Mouse (Mus musculus) heart, embryonic 15.5 days (tissue): ENCODE results near the gene Rnf121. TPM values are rescaled to one million over a fixed set of nuclear protein-coding genes. Genes with fewer than 3 reads are reported as not detected.

Experiments used
- ATAC-seq: fragments of 200-750 bp; cut with Nextera tagmentation; replicated peaks from 2 replicates; pipeline ENCODE4 v1.8.0; 2017; ENCODE audit warnings: low read depth, moderate TSS enrichment; ENCODE audit not compliant: insufficient number of reproducible peaks, insufficient read depth, low FRiP score
- H3K27ac ChIP-seq: fragments of 300-500 bp; sonication (generic); 2 replicates; pipeline ENCODE4 v1.5.1; 2015; ENCODE audit warnings: mild to moderate bottlenecking, inconsistent platforms
- H3K27me3 ChIP-seq: fragments of 300-500 bp; sonication (generic); 2 replicates; pipeline ENCODE4 v1.6.1; 2015; ENCODE audit warnings: inconsistent platforms
- H3K36me3 ChIP-seq: fragments of 300-500 bp; sonication (generic); 2 replicates; pipeline ENCODE4 v1.6.1; 2015; ENCODE audit warnings: mild to moderate bottlenecking, inconsistent platforms
- H3K4me1 ChIP-seq: fragments of 300-500 bp; sonication (generic); replicated peaks from 2 replicates; pipeline ENCODE4 v1.6.1; 2015; ENCODE audit warnings: inconsistent platforms
- H3K4me2 ChIP-seq: fragments of 300-500 bp; sonication (generic); 2 replicates; pipeline ENCODE4 v1.6.1; 2015; ENCODE audit warnings: inconsistent platforms, mild to moderate bottlenecking, moderate library complexity
- H3K4me3 ChIP-seq: fragments of 300-500 bp; sonication (generic); 2 replicates; pipeline ENCODE4 v1.5.1; 2015; ENCODE audit warnings: mild to moderate bottlenecking, inconsistent platforms
- H3K9ac ChIP-seq: fragments of 300-500 bp; sonication (generic); 2 replicates; pipeline ENCODE4 v1.6.1; 2015; ENCODE audit warnings: mild to moderate bottlenecking, inconsistent platforms
- H3K9me3 ChIP-seq: fragments of 300-500 bp; sonication (generic); replicated peaks from 2 replicates; pipeline ENCODE4 v1.6.1; 2016; ENCODE audit warnings: inconsistent platforms
- WGBS: fragments of 180-500 bp; shearing (Covaris S2); methylation state at CpG from one replicate; pipeline ENCODE4 v1.1.7; 2015; ENCODE audit warnings: mixed read lengths; 5-methylcytosine and 5-hydroxymethylcytosine counted together
- polyA plus RNA-seq: library from polyadenylated mRNA; unstranded; fragments of >200 nt; fragmentation: Nextera tagmentation; extraction: Ambion mirVana; gene quantifications from 2 replicates; pipeline ENCODE4 v1.2.1, GENCODE M21; 2015

Rnf121 gene
- polyA plus RNA-seq, 1 experiment from 2014 or later: 15.0 TPM

DNA sequence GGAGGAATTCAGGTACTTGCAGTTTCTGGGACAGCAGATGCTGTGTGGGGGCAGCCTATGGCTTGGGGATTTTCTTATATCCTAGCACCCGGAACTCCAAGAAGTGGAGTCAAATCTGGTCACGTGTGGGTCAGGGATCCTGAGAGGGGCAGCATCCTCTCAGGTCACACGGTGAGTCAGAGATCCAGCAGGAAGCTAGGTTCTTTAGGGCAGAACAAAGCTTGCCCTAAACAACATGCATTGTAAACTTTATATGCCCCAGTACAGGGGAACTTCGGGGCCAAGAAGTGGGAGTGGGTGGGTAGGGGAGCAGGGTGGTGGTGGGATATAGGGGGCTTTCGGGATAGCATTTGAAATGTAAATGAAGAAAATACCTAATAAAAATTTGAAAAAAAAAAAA is 35.6 kb upstream of the Rnf121 start:
- ATAC-seq: no peak
- H3K4me1 ChIP-seq: peaks cover 29% of the 10 kb centered on the region
- H3K4me2 ChIP-seq: no peak overlapping the region
- no peak overlapping the region for H3K4me3 ChIP-seq
- no peaks in the 10 kb centered on the region for H3K9me3 ChIP-seq
- H3K27me3 ChIP-seq: no peaks in the 10 kb centered on the region
- no peaks in the 10 kb centered on the region for H3K36me3 ChIP-seq
- no peak overlapping the region for H3K9ac ChIP-seq
- 63% methylated on average over 5 of the region's 5 CpGs for WGBS
- peak overlapping the region; percentile 0; the same call in 1 of the 2 replicates for H3K27ac ChIP-seq

DNA sequence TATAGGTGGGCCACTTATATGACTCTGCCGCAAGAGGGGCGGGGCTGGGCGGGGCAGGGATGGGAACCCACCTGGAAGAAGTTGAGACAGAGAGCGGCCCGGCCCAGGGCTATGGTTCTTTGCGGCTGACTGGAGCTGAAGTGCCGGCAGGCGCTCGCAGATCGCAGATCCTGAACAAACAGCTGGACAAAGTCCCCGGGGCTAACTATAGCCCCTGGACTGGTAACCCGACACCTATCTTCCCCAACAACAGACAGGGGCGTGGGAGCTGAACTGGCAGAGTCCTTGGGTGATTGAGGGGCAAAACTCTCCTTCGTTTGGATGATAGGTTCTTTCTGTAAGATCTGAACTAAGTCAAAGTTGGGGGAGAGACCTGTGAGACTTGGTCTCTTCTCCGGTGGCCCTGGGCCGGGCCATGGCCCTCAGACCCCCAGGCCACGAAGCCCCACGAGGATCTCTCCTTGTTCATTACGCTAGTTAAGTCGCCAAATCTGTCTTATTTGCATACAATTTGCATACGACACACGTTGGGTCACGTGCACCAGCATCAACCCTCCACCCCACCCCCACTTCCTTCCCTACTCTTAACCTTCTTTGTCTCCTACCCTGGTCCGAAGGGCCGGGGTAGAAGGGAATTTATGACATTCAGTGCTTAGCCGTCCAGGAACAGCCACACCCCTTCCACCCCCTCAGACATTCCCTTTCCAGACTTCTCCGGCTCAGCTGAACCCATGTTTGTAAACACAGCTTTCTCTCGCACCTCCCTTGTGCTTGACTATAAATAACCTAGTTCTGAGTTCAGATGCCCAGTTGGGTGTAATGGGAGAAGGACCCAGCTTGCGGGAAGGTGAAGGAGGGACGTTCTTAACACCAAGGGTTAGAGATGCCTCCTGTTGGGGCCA is 34.7 kb upstream of the Rnf121 start:
- H3K36me3 ChIP-seq: no peaks in the 10 kb centered on the region
- H3K27ac ChIP-seq: peak overlapping the region; percentile 0; the same call in 1 of the 2 replicates
- ATAC-seq: peak; percentile 61; the same call in 1 of the 2 replicates
- peak overlapping the region; percentile 37 for H3K4me3 ChIP-seq
- H3K4me1 ChIP-seq: peaks cover 29% of the 10 kb centered on the region
- H3K27me3 ChIP-seq: no peaks in the 10 kb centered on the region
- peak overlapping the region; percentile 69 for H3K4me2 ChIP-seq
- no peaks in the 10 kb centered on the region for H3K9me3 ChIP-seq
- peak overlapping the region; percentile 19; the same call in 1 of the 2 replicates for H3K9ac ChIP-seq
- WGBS: 6% methylated on average over 30 of the region's 30 CpGs

DNA sequence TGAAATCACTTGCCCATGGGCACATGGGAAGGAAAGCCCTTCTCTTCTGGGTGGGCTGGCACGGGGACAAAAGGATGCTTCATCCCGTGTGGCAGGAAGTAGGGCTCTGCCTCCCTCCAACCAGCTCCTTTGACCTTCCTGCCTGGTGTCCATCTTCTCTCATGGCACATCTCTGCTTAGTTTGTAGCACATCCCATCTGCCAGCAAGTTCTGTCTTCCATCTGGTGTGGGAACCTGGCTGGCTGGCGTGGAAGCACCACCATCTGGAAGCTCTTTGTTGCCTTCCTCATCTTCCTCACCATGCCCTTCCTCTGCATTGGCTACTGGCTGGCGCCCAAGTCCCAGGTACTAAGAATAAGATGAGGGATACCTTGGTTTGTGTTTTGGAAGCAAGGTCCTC is 22.1 kb upstream of the Rnf121 start:
- Histone ChIP-seq H3K36me3 (peaks cover 16% of the 10 kb centered on the region), H3K4me2 (no peak overlapping the region), H3K9ac (no peak overlapping the region), H3K4me1 (no peaks in the 10 kb centered on the region), H3K4me3 (no peak overlapping the region), H3K9me3 (no peaks in the 10 kb centered on the region), H3K27ac (no peak overlapping the region), H3K27me3 (no peaks in the 10 kb centered on the region)
- 85% methylated on average over 4 of the region's 4 CpGs for WGBS
- ATAC-seq: no peak

GRCm38 (mm10) chr7:102084041-102084696 is 18.9 kb upstream of the Rnf121 start:
- Histone ChIP-seq H3K9me3 (no peaks in the 10 kb centered on the region), H3K36me3 (peaks cover 41% of the 10 kb centered on the region), H3K4me3 (no peak overlapping the region), H3K9ac (no peak overlapping the region), H3K4me1 (no peaks in the 10 kb centered on the region), H3K4me2 (no peak overlapping the region), H3K27me3 (no peaks in the 10 kb centered on the region), H3K27ac (no peak overlapping the region)
- WGBS: 76% methylated on average over 26 of the region's 26 CpGs
- no peak for ATAC-seq

DNA sequence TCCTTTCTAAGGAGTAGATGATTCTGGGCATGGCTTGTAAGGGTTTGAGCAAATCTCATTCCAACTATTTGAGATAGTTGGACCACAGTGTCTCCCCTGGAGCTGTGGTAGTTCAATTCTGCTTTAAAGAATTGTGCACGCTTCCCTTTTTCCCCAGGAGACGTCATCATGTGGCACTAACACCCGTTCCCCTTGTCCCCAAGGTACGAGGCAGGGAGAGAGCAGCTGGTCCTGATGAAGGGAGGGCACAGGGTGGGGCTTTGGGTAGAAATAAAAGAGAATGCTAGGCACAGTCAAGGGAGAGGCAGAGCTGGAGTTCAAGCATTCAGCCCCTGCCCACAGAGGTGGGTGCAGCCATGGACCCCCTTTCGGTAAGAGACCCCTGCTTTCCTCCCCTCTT is 17.5 kb upstream of the Rnf121 start, which contains the start of gene Trpc2:
Gene Trpc2, plus strand, starts transcription at position 301 of the 400 bp plus-strand sequence.
- WGBS: 83% methylated on average over 5 of the region's 5 CpGs
- no peak within 1 kb of the TSS for H3K4me2 ChIP-seq
- peaks cover 50% of the 10 kb centered on the region for H3K36me3 ChIP-seq
- no peak within 1 kb of the TSS for H3K9ac ChIP-seq
- H3K9me3 ChIP-seq: no peaks in the 10 kb centered on the region
- no peaks in the 10 kb centered on the region for H3K27me3 ChIP-seq
- H3K4me1 ChIP-seq: no peaks in the 10 kb centered on the region
- no peak for ATAC-seq
- no peak within 1 kb of the TSS for H3K27ac ChIP-seq
- no peak within 1 kb of the TSS for H3K4me3 ChIP-seq

DNA sequence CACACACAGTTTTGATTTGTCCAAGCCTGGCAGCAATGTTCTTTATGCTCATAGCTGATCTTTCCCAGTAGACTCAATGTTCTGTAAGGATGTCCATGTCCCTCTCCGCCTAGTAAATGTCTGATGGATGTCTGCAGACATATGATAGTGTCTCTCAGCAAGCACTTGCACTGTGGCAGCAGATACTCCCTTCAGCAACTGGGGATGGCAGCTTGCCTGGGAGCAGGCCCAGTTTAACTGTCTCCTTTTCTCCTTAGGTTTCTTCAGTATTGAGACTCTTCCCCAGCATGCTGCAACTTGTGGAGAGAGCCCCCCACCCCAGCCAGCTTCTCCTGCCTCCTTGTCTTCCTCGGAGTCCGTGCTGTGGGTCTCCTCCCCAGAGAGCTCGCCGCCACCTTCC is 16.5 kb upstream of the Rnf121 start:
- Histone ChIP-seq H3K4me2 (no peak overlapping the region), H3K4me1 (no peaks in the 10 kb centered on the region), H3K4me3 (no peak overlapping the region), H3K27ac (no peak overlapping the region), H3K36me3 (peaks cover 60% of the 10 kb centered on the region), H3K9me3 (no peaks in the 10 kb centered on the region), H3K9ac (no peak overlapping the region), H3K27me3 (no peaks in the 10 kb centered on the region)
- no peak for ATAC-seq
- 93% methylated on average over 5 of the region's 5 CpGs for WGBS

GRCm38 (mm10) chr7:102080311-102080710 is 15.0 kb upstream of the Rnf121 start:
- Histone ChIP-seq H3K27me3 (no peaks in the 10 kb centered on the region), H3K4me1 (no peaks in the 10 kb centered on the region), H3K27ac (no peak overlapping the region), H3K4me2 (no peak overlapping the region), H3K36me3 (peaks cover 69% of the 10 kb centered on the region), H3K4me3 (no peak overlapping the region), H3K9me3 (no peaks in the 10 kb centered on the region), H3K9ac (no peak overlapping the region)
- WGBS: 84% methylated on average over 8 of the region's 8 CpGs
- no peak for ATAC-seq

DNA sequence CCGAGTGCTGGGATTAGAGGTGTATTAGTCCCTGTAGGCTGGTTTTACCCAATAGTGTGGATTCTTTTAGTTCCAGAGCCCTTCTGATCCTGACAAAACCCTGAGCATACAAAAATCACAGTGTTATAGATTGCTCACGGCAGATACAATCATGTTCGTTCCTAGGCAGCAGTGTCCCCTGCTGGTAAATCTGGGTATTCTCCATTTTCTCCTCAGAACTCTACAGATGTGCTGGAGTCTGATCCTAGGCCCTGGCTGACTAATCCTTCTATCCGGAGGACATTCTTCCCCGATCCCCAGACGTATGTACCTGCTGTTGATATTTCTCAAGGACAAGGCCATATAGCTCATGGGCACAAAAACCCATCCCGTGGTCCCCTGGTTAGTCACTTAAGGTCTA is 13.2 kb upstream of the Rnf121 start:
- no peak overlapping the region for H3K9ac ChIP-seq
- H3K4me2 ChIP-seq: no peak overlapping the region
- H3K4me1 ChIP-seq: no peaks in the 10 kb centered on the region
- 78% methylated on average over 7 of the region's 7 CpGs for WGBS
- no peak overlapping the region for H3K27ac ChIP-seq
- H3K27me3 ChIP-seq: no peaks in the 10 kb centered on the region
- H3K4me3 ChIP-seq: no peak overlapping the region
- no peak for ATAC-seq
- peaks cover 83% of the 10 kb centered on the region for H3K36me3 ChIP-seq
- H3K9me3 ChIP-seq: no peaks in the 10 kb centered on the region

DNA sequence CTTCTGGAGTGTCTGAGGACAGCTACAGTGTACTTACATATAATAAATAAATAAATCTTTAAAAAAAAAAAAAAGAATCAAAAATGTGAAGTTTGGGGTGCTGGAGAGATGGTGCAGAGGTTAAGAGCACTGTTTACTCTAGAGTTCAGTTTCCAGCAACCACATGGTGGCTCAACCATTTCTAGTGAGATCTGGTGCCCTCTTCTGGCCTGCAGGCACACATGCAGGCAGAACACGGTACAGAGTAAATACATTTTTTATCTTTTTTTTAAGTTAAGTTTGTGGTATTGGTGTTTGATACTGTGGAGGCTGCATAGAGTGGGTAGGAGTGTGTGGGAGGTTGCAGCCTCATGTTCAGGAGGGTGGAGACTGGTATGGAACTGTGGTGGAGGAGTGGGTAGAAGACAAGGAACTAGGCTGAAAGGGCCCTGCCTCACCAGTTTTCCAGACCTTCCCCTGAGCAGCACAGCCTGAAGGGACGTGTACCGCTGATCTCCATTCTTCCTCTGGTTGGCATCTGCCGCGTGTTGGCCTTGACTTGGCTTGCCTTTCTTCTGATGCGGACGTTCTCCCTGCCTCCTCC is 11.5 kb upstream of the Rnf121 start:
- H3K27ac ChIP-seq: no peak overlapping the region
- no peaks in the 10 kb centered on the region for H3K4me1 ChIP-seq
- WGBS: 82% methylated on average over 7 of the region's 7 CpGs
- H3K4me2 ChIP-seq: no peak overlapping the region
- peaks cover 84% of the 10 kb centered on the region for H3K36me3 ChIP-seq
- ATAC-seq: no peak
- H3K9me3 ChIP-seq: no peaks in the 10 kb centered on the region
- H3K9ac ChIP-seq: no peak overlapping the region
- no peaks in the 10 kb centered on the region for H3K27me3 ChIP-seq
- no peak overlapping the region for H3K4me3 ChIP-seq

DNA sequence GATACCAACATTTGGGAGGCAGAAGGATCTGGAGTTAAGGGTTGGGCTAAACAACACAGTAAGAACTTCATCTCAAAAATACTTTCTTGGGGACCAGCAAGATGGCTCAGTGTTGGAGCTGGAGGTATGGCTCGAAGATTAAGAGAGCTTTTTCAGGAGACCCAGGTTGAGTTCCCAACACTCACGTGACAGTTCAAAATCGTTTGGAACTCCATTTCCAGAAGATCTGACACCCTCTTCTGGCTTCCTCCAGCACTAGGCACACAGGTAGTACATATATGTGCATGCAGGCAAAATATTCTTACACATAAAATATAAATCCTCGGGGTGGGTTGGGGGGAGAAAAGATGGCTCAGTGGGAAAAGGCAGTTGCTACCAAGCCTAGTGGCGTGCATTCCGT is 1.1 kb upstream of the Rnf121 start:
- Histone ChIP-seq H3K9ac (peak overlapping the region; percentile 56), H3K4me3 (peak overlapping the region; percentile 77), H3K27ac (peak overlapping the region; percentile 79; the same call in 1 of the 2 replicates), H3K27me3 (no peaks in the 10 kb centered on the region), H3K36me3 (0 out of 2 replicates have a peak, but pooled peaks cover 3% of the 10 kb centered on the region), H3K9me3 (no peaks in the 10 kb centered on the region), H3K4me2 (peak overlapping the region; percentile 73), H3K4me1 (peaks cover 15% of the 10 kb centered on the region)
- ATAC-seq: no peak
- 66% methylated on average over 6 of the region's 6 CpGs for WGBS

DNA sequence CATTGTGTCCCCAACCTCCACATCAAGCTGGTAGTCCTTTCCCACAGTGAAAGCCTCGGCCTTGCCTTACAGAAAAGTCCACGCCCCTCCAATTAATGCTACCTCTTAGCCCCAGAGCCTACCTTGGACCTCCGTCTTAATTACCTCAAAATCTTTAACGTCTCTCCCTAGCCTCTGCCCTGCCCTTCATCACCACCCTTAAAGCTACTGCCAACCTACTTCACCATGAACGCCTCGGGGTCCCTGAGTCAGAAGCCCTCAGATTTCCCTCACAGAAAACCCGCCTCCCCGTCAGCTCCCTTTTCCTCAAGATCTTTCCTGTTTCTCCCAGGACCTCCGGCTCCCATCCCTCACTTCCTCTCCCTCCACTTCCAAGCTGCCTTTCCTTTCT is 619 bp downstream of the Rnf121 start:
- peaks cover 15% of the 10 kb centered on the region for H3K4me1 ChIP-seq
- H3K4me2 ChIP-seq: peak overlapping the region; percentile 73
- no peaks in the 10 kb centered on the region for H3K27me3 ChIP-seq
- H3K27ac ChIP-seq: peak overlapping the region; percentile 79
- H3K4me3 ChIP-seq: peak overlapping the region; percentile 77
- under 1% methylated on average over 9 of the region's 9 CpGs for WGBS
- H3K9me3 ChIP-seq: no peaks in the 10 kb centered on the region
- H3K9ac ChIP-seq: peak overlapping the region; percentile 74
- ATAC-seq: no peak
- H3K36me3 ChIP-seq: peaks cover under 1% of the 10 kb centered on the region; the same call in 1 of the 2 replicates
